Mouse (Mus musculus): Measurements from ENCODE around the gene Dclre1a. TPM values are rescaled to one million over a fixed set of nuclear protein-coding genes. Genes with fewer than 3 reads are reported as not detected.

Gene Dclre1a
- 1 to 10 TPM; 4.1 to 5.8 TPM for total RNA-seq (2021)
- long read RNA-seq, experiment 1, partial matches to known transcripts = 0 of 2 reads
- long read RNA-seq, experiment 1, other reads (novel, unspliced or antisense) = 2 of 2 reads
- long read RNA-seq, experiment 2, full-length matches to known transcripts = 1 of 3 reads
- long read RNA-seq, experiment 2, partial matches to known transcripts = 1 of 3 reads
- long read RNA-seq, experiment 2, other reads (novel, unspliced or antisense) = 1 of 3 reads

- intact Hi-C loops (cut with DNase I; ENCODE audit: low total_unique reads) = no loop called here
- peak; percentile 62 for DNase-seq
Measured at GRCm38 (mm10) chr19:56547456-56548229, at the start of gene Dclre1a. Dclre1a (minus strand) TSS chr19:56548222.

GRCm38 (mm10) chr19:56592472-56592871 is 44.5 kb upstream of the Dclre1a start:
- intact Hi-C loops (cut with DNase I; ENCODE audit: low total_unique reads) = no loop called here
- no peak for DNase-seq

GRCm38 (mm10) chr19:56590250-56590649 is 42.2 kb upstream of the Dclre1a start:
- intact Hi-C loops (cut with DNase I; ENCODE audit: low total_unique reads) = no loop called here
- no peak for DNase-seq

- intact Hi-C loops (cut with DNase I; ENCODE audit: low total_unique reads) = no loop called here
- DNase-seq = no peak
Measured at GRCm38 (mm10) chr19:56589455-56589854, 41.4 kb upstream of the Dclre1a start.

GRCm38 (mm10) chr19:56589008-56589407 is 41.0 kb upstream of the Dclre1a start:
- intact Hi-C loops (cut with DNase I; ENCODE audit: low total_unique reads) = no loop called here

GRCm38 (mm10) chr19:56588205-56588626 is 40.2 kb upstream of the Dclre1a start:
- DNase-seq = peak; percentile 80
- intact Hi-C loops (cut with DNase I; ENCODE audit: low total_unique reads) = no loop called here

More at GRCm38 (mm10) chr19:56589008-56589407, 41.0 kb upstream of the Dclre1a start:
- no peak for DNase-seq

GRCm38 (mm10) chr19:56586320-56586719 is 38.3 kb upstream of the Dclre1a start:
- intact Hi-C loops (cut with DNase I; ENCODE audit: low total_unique reads) = no loop called here
- DNase-seq = no peak

- DNase-seq = no peak
- intact Hi-C loops (cut with DNase I; ENCODE audit: low total_unique reads) = no loop called here
Measured at GRCm38 (mm10) chr19:56584288-56584687, 36.3 kb upstream of the Dclre1a start.

- intact Hi-C loops (cut with DNase I; ENCODE audit: low total_unique reads) = no loop called here
- DNase-seq = no peak
Measured at GRCm38 (mm10) chr19:56583785-56584184, 35.8 kb upstream of the Dclre1a start.

GRCm38 (mm10) chr19:56581981-56582380 is 34.0 kb upstream of the Dclre1a start:
- intact Hi-C loops (cut with DNase I; ENCODE audit: low total_unique reads) = no loop called here
- DNase-seq = no peak

- DNase-seq = no peak
- intact Hi-C loops (cut with DNase I; ENCODE audit: low total_unique reads) = no loop called here
Measured at GRCm38 (mm10) chr19:56577801-56578200, 29.8 kb upstream of the Dclre1a start.

- no peak for DNase-seq
- intact Hi-C loops (cut with DNase I; ENCODE audit: low total_unique reads) = no loop called here
Measured at GRCm38 (mm10) chr19:56573184-56573583, 25.2 kb upstream of the Dclre1a start.

- no peak for DNase-seq
- intact Hi-C loops (cut with DNase I; ENCODE audit: low total_unique reads) = no loop called here
Measured at GRCm38 (mm10) chr19:56571913-56572312, 23.9 kb upstream of the Dclre1a start.

GRCm38 (mm10) chr19:56571234-56571633 is 23.2 kb upstream of the Dclre1a start:
- intact Hi-C loops (cut with DNase I; ENCODE audit: low total_unique reads) = no loop called here
- DNase-seq = no peak

GRCm38 (mm10) chr19:56570781-56571180 is 22.8 kb upstream of the Dclre1a start:
- intact Hi-C loops (cut with DNase I; ENCODE audit: low total_unique reads) = no loop called here
- DNase-seq = no peak

- intact Hi-C loops (cut with DNase I; ENCODE audit: low total_unique reads) = loop anchor here (5.0 kb wide), 1 partner anchor 210 kb away; no protein-coding TSS in a partner anchor
- DNase-seq = no peak
Measured at GRCm38 (mm10) chr19:56566940-56567339, 18.9 kb upstream of the Dclre1a start.

GRCm38 (mm10) chr19:56566041-56566440 is 18.0 kb upstream of the Dclre1a start:
- DNase-seq = peak; percentile 32
- intact Hi-C loops (cut with DNase I; ENCODE audit: low total_unique reads) = loop anchor here (5.0 kb wide), 1 partner anchor 211 kb away; no protein-coding TSS in a partner anchor

- no peak for DNase-seq
- intact Hi-C loops (cut with DNase I; ENCODE audit: low total_unique reads) = loop anchor here (5.0 kb wide), 1 partner anchor 212 kb away; no protein-coding TSS in a partner anchor
Measured at GRCm38 (mm10) chr19:56565358-56565757, 17.3 kb upstream of the Dclre1a start.

- intact Hi-C loops (cut with DNase I; ENCODE audit: low total_unique reads) = no loop called here
Measured at GRCm38 (mm10) chr19:56563469-56563868, 15.4 kb upstream of the Dclre1a start.

GRCm38 (mm10) chr19:56562433-56563138 is 14.6 kb upstream of the Dclre1a start:
- intact Hi-C loops (cut with DNase I; ENCODE audit: low total_unique reads) = no loop called here
- no peak for DNase-seq

More at GRCm38 (mm10) chr19:56563469-56563868, 15.4 kb upstream of the Dclre1a start:
- DNase-seq = no peak

Data from gastrocnemius, postnatal 14 days (tissue).